Mouse (Mus musculus) erythroblast, embryonic 14.5 days (primary cell): ENCODE data around the gene Upp2.

ENCODE experiments used
- GATA1 ChIP-seq: IDR thresholded peaks from 2 replicates; pipeline ENCODE4 v1.6.1; 2012; ENCODE audit warnings: low read length, inconsistent platforms, mixed read lengths
- TAL1 ChIP-seq: IDR thresholded peaks from 3 replicates; pipeline ENCODE4 v1.6.1; 2012; ENCODE audit warnings: low read length, inconsistent platforms, mixed read lengths

DNA sequence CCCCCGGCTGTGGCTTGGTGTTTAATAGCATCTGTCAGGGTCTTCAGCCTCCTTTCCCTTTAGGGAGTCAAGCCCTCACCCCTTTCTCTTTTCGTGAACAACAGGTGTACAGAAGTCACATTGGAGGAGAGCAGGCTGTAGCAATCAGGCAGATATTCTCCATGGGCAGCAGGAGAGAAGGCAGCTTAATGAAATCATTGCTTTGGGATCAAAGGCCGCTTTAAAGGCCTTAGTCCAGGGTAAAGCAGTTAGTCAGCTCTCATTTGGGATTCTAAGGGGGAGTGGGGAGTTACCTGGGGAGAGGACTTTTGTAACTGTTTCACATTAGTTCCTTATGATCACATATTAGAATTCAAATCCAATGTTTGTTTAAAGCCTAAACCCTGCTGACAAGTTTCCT lies 150.8 kb downstream of the Upp2 start:
- TF ChIP-seq GATA1 (no peak), TAL1 (no peak)
